Mouse (Mus musculus) common myeloid progenitor, adult 5-6 weeks (primary cell): ENCODE results near the gene Hoxa7. TPM values are rescaled to one million over a fixed set of nuclear protein-coding genes. Genes with fewer than 3 reads are reported as not detected.

Experiments used
- ATAC-seq: replicated peaks from 2 replicates; pipeline ENCODE4 v1.8.0; 2016; ENCODE audit warnings: low read depth, mild to moderate bottlenecking, moderate TSS enrichment, inconsistent platforms; ENCODE audit not compliant: poor library complexity, severe bottlenecking
- total RNA-seq: library from RNA; stranded (forward); fragments of 200-1000, 187-1606 nt; gene quantifications from 2 replicates; pipeline ENCODE4 v1.2.3, GENCODE M21; 2017

The Hoxa7 gene
- total RNA-seq, 1 experiment from 2014 or later, result 17.7 TPM

- ATAC-seq, result no peak
Measured at GRCm38 (mm10) chr6:52180726-52181125, 40.9 kb downstream of the Hoxa7 start.

- no peak for ATAC-seq
Measured at GRCm38 (mm10) chr6:52180213-52180710, 41.4 kb downstream of the Hoxa7 start.

- no peak for ATAC-seq
Measured at GRCm38 (mm10) chr6:52179690-52180089, 42.0 kb downstream of the Hoxa7 start.

- no peak for ATAC-seq
Measured at GRCm38 (mm10) chr6:52178918-52179665, 42.6 kb downstream of the Hoxa7 start.

- no peak for ATAC-seq
Measured at GRCm38 (mm10) chr6:52177806-52178205, 43.8 kb downstream of the Hoxa7 start.

- no peak for ATAC-seq
Measured at GRCm38 (mm10) chr6:52177061-52177735, 44.5 kb downstream of the Hoxa7 start, which contains the start of gene 5730596B20Rik. Gene 5730596B20Rik, plus strand, starts transcription at chr6:52177498.

GRCm38 (mm10) chr6:52176391-52176790 is 45.3 kb downstream of the Hoxa7 start:
- no peak for ATAC-seq

- no peak for ATAC-seq
Measured at GRCm38 (mm10) chr6:52175864-52176263, 45.8 kb downstream of the Hoxa7 start.

GRCm38 (mm10) chr6:52174968-52175751 is 46.5 kb downstream of the Hoxa7 start:
- no peak for ATAC-seq

- ATAC-seq, result no peak
Measured at GRCm38 (mm10) chr6:52173648-52174047, 48.0 kb downstream of the Hoxa7 start.

- no peak for ATAC-seq
Measured at GRCm38 (mm10) chr6:52172501-52172900, 49.2 kb downstream of the Hoxa7 start.

- no peak for ATAC-seq
Measured at GRCm38 (mm10) chr6:52171938-52172337, 49.7 kb downstream of the Hoxa7 start.

- no peak for ATAC-seq
Measured at GRCm38 (mm10) chr6:52171331-52171730, 50.3 kb downstream of the Hoxa7 start.

GRCm38 (mm10) chr6:52170898-52171223 is 50.8 kb downstream of the Hoxa7 start:
- no peak for ATAC-seq

GRCm38 (mm10) chr6:52170166-52170897 is 51.3 kb downstream of the Hoxa7 start:
- ATAC-seq, result no peak

GRCm38 (mm10) chr6:52169499-52170165 is 52.0 kb downstream of the Hoxa7 start:
- no peak for ATAC-seq

GRCm38 (mm10) chr6:52168191-52169055 is 53.2 kb downstream of the Hoxa7 start:
- ATAC-seq, result no peak

GRCm38 (mm10) chr6:52167736-52168161 is 53.9 kb downstream of the Hoxa7 start:
- ATAC-seq, result no peak

GRCm38 (mm10) chr6:52167176-52167575 is 54.5 kb downstream of the Hoxa7 start:
- ATAC-seq, result no peak
